Mouse (Mus musculus): ENCODE results near the gene Agbl3.

The Agbl3 gene

DNA sequence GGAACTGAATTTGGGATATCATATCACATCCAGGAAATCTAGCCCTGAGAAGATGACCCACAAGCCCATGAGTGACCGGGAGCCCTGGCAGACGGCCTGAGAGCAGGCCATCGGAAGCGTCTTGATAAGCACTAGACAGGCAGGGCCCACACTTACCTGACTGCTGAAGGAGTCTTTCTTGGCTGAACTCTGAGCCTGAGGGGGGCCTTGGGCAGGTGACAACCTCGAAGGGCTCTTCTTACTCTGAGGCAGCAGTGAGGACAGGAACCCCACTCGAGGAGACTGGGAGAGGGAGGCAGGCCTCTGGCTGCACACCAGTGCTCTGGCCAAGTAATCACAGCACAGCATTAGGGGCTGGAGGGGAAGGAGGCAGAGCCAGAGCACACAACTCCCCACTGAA lies 124.1 kb downstream of the Agbl3 start:
- in situ Hi-C loops (cut with MboI, MseI), result no loop called here

DNA sequence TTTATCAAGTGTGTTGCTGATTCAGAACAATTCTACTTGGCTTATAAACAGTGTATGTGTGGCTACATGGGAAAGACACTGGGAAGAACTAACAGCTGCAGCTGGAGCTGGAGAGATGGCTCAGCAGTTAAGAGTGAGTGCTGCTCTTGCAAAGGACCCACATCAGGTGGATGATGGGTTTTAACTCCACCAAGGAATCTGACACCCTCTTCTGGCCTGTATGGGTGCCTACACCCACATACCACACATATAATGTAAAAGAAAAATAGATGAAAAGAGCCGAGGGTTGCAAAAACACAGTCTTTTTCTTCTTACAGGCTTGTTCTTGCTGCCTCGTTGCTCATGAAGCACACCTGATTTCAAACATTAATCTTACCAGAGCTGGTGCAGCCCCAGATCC lies 125.9 kb downstream of the Agbl3 start:
- in situ Hi-C loops (cut with MboI, MseI), result no loop called here

DNA sequence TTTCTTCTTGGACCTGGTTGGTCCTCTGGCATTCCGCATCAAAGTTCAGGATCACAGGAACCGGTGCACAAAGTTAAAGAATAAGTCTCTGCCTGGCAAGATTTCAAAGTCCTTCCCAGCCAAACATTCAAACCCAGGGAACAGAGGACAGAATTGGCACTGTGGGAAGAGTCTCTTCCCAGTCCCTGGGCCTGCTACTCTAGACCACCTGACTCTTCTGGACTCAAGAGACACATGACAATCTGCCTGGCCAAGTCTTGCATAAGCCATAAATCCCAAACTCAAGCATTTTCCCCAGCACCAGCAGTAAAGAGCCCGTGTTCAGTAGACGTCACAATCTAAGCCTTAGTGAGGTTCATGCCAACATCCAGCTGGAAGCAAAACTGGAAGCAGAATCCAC lies 126.4 kb downstream of the Agbl3 start:
- in situ Hi-C loops (cut with MboI, MseI), result no loop called here

- in situ Hi-C loops (cut with MboI, MseI), result no loop called here
These were observed 126.9 kb downstream of the Agbl3 start for GRCm38 (mm10) chr6:34907121-34907614.

DNA sequence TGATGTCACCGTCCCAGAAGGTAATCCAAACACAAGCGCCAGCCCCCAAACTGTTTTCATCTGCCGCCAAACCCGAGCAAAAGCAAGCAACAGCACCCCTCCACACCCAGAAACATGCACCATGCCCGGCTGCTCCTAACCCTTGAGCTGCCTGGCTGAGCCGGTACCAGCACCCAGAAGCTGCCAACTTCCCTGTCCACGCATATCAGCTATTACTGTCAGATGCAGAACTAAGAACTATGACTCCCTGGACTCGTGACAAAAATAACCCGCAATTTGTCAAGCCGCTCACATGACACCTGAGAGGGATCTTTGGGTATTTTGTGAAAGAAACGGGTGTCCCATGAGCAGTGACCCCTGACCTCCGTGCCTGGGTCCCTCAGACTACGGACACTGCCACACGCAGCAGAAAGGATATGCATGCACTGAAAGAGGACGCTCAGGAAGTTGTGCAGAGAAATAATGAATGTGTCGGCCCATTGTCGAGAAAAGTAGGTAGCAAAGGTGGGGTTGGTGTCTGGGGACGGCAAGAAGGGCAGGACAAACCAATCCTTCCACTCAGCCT lies 127.5 kb downstream of the Agbl3 start:
- in situ Hi-C loops (cut with MboI, MseI), result no loop called here
